22 mouse cellular contexts compared by ENCODE assay signal in the genomic region with DNA sequence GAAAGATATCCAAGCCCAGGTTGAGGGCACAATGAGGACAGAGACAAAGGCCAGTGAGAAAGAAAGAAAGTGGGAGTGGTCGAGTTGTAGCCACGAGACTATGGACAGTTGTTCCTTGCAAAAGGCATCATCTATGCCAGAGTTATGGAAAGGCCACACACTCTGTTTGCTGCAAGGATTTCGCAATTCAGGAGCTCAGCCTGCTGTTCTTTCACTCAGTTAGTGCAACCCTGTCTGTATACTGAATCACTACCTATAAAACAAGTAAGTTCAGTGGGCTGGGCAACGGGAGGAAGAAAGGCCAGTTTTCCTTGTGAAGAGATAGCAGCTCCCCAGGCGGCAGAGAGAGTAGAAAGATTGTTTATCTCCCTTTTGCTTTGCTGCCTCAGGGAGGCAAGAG.
A peak's percentile ranks its signal among the peaks of the same experiment; 100 is the strongest.
DNase-seq lines count a peak whose midpoint lies in the region; ATAC-seq and TF ChIP-seq lines count a peak whose summit lies in the region.
"Had no signal": no experiment of that assay in that cellular context is flagged by ENCODE, and none has a peak within 500 bp of the region (broad histone marks: within the 10 kb centered on the region; RNA-seq: fewer than 3 reads in every experiment).

No protein-coding gene starts in this region.

- TF ChIP-seq CTCF in lung, postnatal 0 days (IDR thresholded peaks at IDR 0.05): no peak
- TF ChIP-seq CTCF in brain, embryonic 14.5 days (IDR thresholded peaks at IDR 0.05; ENCODE audit: borderline replicate concordance, extremely low read depth, insufficient read depth, insufficient read length): no peak

- no peak for TF ChIP-seq EP300 in lung, postnatal 0 days (IDR thresholded peaks at IDR 0.05)

- H3K27ac ChIP-seq in heart, embryonic 13.5 days (replicated peaks): no peak overlapping the region
- H3K27ac ChIP-seq in heart, embryonic 11.5 days (ENCODE audit: low read depth, low read length): no peak overlapping the region
- H3K27ac ChIP-seq in lung, postnatal 0 days (ENCODE audit: low read length): no peak overlapping the region
- H3K27ac ChIP-seq in hindbrain, embryonic 14.5 days: peak overlapping the region; percentile 35; the same call in 1 of the 2 replicates
- H3K27ac ChIP-seq: forebrain, embryonic 10.5 days; hindbrain, embryonic 15.5 days; limb, embryonic 15.5 days; neural tube, embryonic 12.5 days; stomach, postnatal 0 days had no signal

- H3K9me3 ChIP-seq in heart, embryonic 13.5 days: no peaks in the 10 kb centered on the region
- no peaks in the 10 kb centered on the region for H3K9me3 ChIP-seq in heart, embryonic 11.5 days (replicated peaks; ENCODE audit: control insufficient read depth, low read length)
- no peaks in the 10 kb centered on the region for H3K9me3 ChIP-seq in lung, postnatal 0 days (ENCODE audit: low read length)
- H3K9me3 ChIP-seq in hindbrain, embryonic 14.5 days (ENCODE audit: control insufficient read depth, low read length): no peaks in the 10 kb centered on the region
- H3K9me3 ChIP-seq: forebrain, embryonic 10.5 days; hindbrain, embryonic 15.5 days; limb, embryonic 15.5 days; neural tube, embryonic 12.5 days had no signal

- no peak for TF ChIP-seq POLR2A in brain, embryonic 14.5 days (IDR thresholded peaks at IDR 0.05; ENCODE audit: borderline replicate concordance, extremely low read depth, insufficient read depth, insufficient read length, poor library complexity, severe bottlenecking)

- ATAC-seq in heart, embryonic 13.5 days (ENCODE audit: extremely low read depth, insufficient number of reproducible peaks, low FRiP score, low TSS enrichment): no peak
- ATAC-seq in heart, embryonic 11.5 days (replicated peaks; ENCODE audit: insufficient number of reproducible peaks, low FRiP score, low TSS enrichment): no peak
- ATAC-seq in lung, postnatal 0 days: no peak
- ATAC-seq in hindbrain, embryonic 14.5 days (ENCODE audit: low FRiP score): no peak
- ATAC-seq: liver, postnatal 0 days had no signal

- no peak overlapping the region for H3K4me3 ChIP-seq in heart, embryonic 13.5 days
- no peak overlapping the region for H3K4me3 ChIP-seq in heart, embryonic 11.5 days (ENCODE audit: low read depth, low read length)
- H3K4me3 ChIP-seq in lung, postnatal 0 days (ENCODE audit: low read depth, low read length): no peak overlapping the region
- H3K4me3 ChIP-seq in hindbrain, embryonic 14.5 days (replicated peaks; ENCODE audit: low read length): no peak overlapping the region
- H3K4me3 ChIP-seq: forebrain, embryonic 10.5 days; hindbrain, embryonic 15.5 days; limb, embryonic 15.5 days; neural tube, embryonic 12.5 days had no signal

- DNase-seq in lung, postnatal 0 days (ENCODE audit: low spot score): peak; percentile 27
- DNase-seq in lung, postnatal 4 days: no peak
- peak; percentile 45 for DNase-seq in brain, embryonic 14.5 days (ENCODE audit: low read depth)
- DNase-seq in hindbrain, embryonic 14.5 days (ENCODE audit: low spot score): no peak
- DNase-seq in layer of hippocampus, adult 18-20 months (ENCODE audit: low spot score in 2 of 2): no peak
- DNase-seq: adrenal gland, postnatal 36 days; B cell, adult 2 months; cerebellum, adult 8-10 months; gastrocnemius, postnatal 10 days; heart, adult 18-20 months; kidney, adult 8-10 months; kidney, postnatal 14 days; liver, postnatal 0 days; lung, postnatal 36 days; right cerebral cortex, postnatal 4 days had no signal

- no peaks in the 10 kb centered on the region for H3K36me3 ChIP-seq in heart, embryonic 13.5 days
- H3K36me3 ChIP-seq in heart, embryonic 11.5 days (ENCODE audit: control insufficient read depth, insufficient read depth, low read length): no peaks in the 10 kb centered on the region
- no peaks in the 10 kb centered on the region for H3K36me3 ChIP-seq in lung, postnatal 0 days (ENCODE audit: insufficient read depth, low read length)
- H3K36me3 ChIP-seq in hindbrain, embryonic 14.5 days (replicated peaks; ENCODE audit: control insufficient read depth, insufficient read depth): no peaks in the 10 kb centered on the region
- H3K36me3 ChIP-seq: forebrain, embryonic 10.5 days; hindbrain, embryonic 15.5 days; limb, embryonic 15.5 days; neural tube, embryonic 12.5 days had no signal

- H3K4me2 ChIP-seq in heart, embryonic 13.5 days: 0 out of 2 replicates have a peak overlapping the region, but pooled peaks have one; percentile 1
- H3K4me2 ChIP-seq in heart, embryonic 11.5 days: no peak overlapping the region; the same call in 1 of the 2 replicates
- H3K4me2 ChIP-seq in lung, postnatal 0 days (replicated peaks; ENCODE audit: low read depth, low read length): no peak overlapping the region
- H3K4me2 ChIP-seq in hindbrain, embryonic 14.5 days (replicated peaks): no peak overlapping the region
- H3K4me2 ChIP-seq: hindbrain, embryonic 15.5 days; limb, embryonic 15.5 days; neural tube, embryonic 12.5 days had no signal

- peaks cover 11% of the 10 kb centered on the region; the same call in 1 of the 2 replicates for H3K4me1 ChIP-seq in heart, embryonic 13.5 days
- H3K4me1 ChIP-seq in heart, embryonic 11.5 days (ENCODE audit: control insufficient read depth, insufficient read depth, low read length): peaks cover 5% of the 10 kb centered on the region; the same call in 1 of the 2 replicates
- no peaks in the 10 kb centered on the region for H3K4me1 ChIP-seq in lung, postnatal 0 days (ENCODE audit: insufficient read depth, low read depth, low read length)
- H3K4me1 ChIP-seq in hindbrain, embryonic 14.5 days (replicated peaks; ENCODE audit: control insufficient read depth, insufficient read depth, low read length): no peaks in the 10 kb centered on the region
- H3K4me1 ChIP-seq: hindbrain, embryonic 15.5 days; limb, embryonic 15.5 days; neural tube, embryonic 12.5 days had no signal

- H3K9ac ChIP-seq in heart, embryonic 13.5 days: no peak overlapping the region
- no peak overlapping the region for H3K9ac ChIP-seq in heart, embryonic 11.5 days (ENCODE audit: low read depth, low read length)
- H3K9ac ChIP-seq in lung, postnatal 0 days (replicated peaks; ENCODE audit: low read depth): no peak overlapping the region
- no peak overlapping the region for H3K9ac ChIP-seq in hindbrain, embryonic 14.5 days
- H3K9ac ChIP-seq: hindbrain, embryonic 15.5 days; limb, embryonic 15.5 days; liver, postnatal 0 days; neural tube, embryonic 12.5 days had no signal

- H3K27me3 ChIP-seq in heart, embryonic 13.5 days (replicated peaks): no peaks in the 10 kb centered on the region
- H3K27me3 ChIP-seq in heart, embryonic 11.5 days (ENCODE audit: control insufficient read depth, insufficient read depth, low read length): no peaks in the 10 kb centered on the region
- H3K27me3 ChIP-seq in lung, postnatal 0 days (replicated peaks; ENCODE audit: insufficient read depth, low read length): no peaks in the 10 kb centered on the region
- no peaks in the 10 kb centered on the region for H3K27me3 ChIP-seq in hindbrain, embryonic 14.5 days (ENCODE audit: control insufficient read depth, insufficient read depth, low read length)
- H3K27me3 ChIP-seq: hindbrain, embryonic 15.5 days; limb, embryonic 15.5 days; neural tube, embryonic 12.5 days had no signal

- 13% methylated on average over 5 of the region's 5 CpGs for WGBS in heart, embryonic 13.5 days
- 7% methylated on average over 5 of the region's 5 CpGs for WGBS in heart, embryonic 11.5 days (ENCODE audit: insufficient replicate concordance)
- WGBS in lung, postnatal 0 days: 14% methylated on average over 5 of the region's 5 CpGs
- 6% methylated on average over 5 of the region's 5 CpGs for WGBS in hindbrain, embryonic 14.5 days

Comparison
In these comparisons a context has a peak if more than half of its experiments do, and no peak if none do; other contexts are left out.
1. DNase-seq: peak in lung, postnatal 0 days (single experiment) and brain, embryonic 14.5 days (single experiment); none in lung, postnatal 4 days (0 of 2), hindbrain, embryonic 14.5 days (single experiment) and layer of hippocampus, adult 18-20 months (0 of 2).